Mouse (Mus musculus): ENCODE measurements at regions not wholly inside any gene's neighbourhood (a gene's known extent, or its start where the extent isn't known, plus 50 kb on each side); places are given as distances from the start of the nearest gene placed in this dataset.

DNA sequence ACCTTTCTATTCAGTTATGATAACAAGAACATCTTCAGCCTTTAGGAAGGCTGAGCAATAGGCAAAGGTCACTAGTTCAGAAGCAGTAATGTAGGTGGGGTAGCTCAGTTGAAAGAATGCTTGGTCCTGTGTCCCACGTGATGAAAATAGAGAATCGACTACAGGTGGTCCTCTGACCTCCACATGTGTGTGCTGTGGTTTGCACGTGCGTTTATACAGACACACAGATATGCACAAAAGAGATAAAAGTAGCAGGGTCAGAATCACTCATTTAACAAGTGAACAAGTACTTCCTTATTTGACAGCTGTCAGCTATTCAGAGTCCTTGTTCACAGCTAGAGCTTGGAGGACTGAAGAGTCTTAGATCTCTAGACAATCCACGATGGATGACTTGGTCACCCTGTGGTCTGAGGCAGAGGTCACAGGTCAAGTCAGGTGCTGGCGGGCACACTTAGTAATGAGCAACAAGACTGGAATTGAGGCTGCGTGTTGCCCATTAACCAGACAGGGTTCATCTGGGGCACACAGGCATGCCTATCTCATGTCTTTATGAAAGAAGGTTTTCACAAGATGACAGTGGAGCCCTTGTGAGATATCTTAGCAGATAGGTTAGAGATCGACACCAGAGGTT, 375.8 kb upstream of the Cdh6 start:
- Histone ChIP-seq H3K27me3 (ENCODE audit: control insufficient read depth, insufficient read depth, low read length) (no peaks in the 10 kb centered on the region), H3K4me3 (ENCODE audit: low read length) (no peak overlapping the region), H3K27ac (ENCODE audit: low read length) (no peak overlapping the region), H3K36me3 (ENCODE audit: control insufficient read depth, insufficient read depth) (no peaks in the 10 kb centered on the region), H3K9ac (ENCODE audit: low read length) (no peak overlapping the region), H3K4me1 (ENCODE audit: control insufficient read depth, insufficient read depth, low read length) (no peaks in the 10 kb centered on the region), H3K4me2 (ENCODE audit: low read depth, low read length) (no peak overlapping the region), H3K9me3 (replicated peaks; ENCODE audit: control insufficient read depth, low read length) (no peaks in the 10 kb centered on the region)
- ATAC-seq (replicated peaks; ENCODE audit: extremely low read depth, insufficient read depth, low FRiP score): no peak
- 55% methylated on average over 8 of the region's 8 CpGs for WGBS

DNA sequence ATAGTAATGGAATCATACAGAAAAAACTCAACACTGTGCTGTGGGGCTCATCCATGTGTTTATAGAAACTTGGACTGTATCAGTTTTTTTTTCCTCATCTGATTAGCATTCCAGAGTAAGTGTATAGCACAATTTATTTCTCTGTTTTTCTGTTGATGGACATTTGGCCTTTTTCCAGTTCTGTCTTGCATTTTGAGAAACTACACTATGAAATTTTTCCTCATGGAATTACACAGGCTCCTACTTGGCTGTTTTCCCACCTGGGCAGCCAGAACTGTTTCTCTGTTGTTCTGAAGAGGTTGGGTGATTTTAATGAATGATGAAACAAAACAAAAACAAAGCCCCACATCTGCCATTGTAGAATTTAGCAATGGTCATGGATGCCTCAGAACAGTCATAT, 366.6 kb upstream of the Cdh6 start:
- Histone ChIP-seq H3K4me1 (ENCODE audit: control insufficient read depth, insufficient read depth, low read length) (no peaks in the 10 kb centered on the region), H3K9me3 (replicated peaks; ENCODE audit: control insufficient read depth, low read length) (no peaks in the 10 kb centered on the region)
- ATAC-seq (replicated peaks; ENCODE audit: extremely low read depth, insufficient read depth, low FRiP score): no peak

DNA sequence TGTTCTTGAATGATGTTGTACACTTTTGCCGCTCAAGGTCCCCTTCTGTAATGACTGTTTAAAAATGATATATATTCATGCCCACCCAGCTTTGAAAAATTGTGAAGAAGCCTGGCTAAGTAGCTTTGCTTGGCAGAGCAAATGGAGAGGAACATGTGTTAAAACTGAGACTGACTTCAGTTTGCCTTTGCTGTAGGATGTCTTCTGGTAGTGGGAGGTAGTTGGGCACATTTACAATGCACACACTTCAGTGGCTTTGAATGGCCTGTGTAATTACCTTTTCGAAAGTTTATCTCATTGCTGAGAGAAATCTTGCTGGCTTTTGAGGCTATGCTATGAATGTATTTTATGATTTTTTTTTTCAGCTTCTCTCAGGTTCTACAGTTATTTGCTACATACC, 360.5 kb upstream of the Cdh6 start:
- Histone ChIP-seq H3K9ac (ENCODE audit: low read length) (no peak overlapping the region), H3K4me2 (ENCODE audit: low read depth, low read length) (no peak overlapping the region), H3K27me3 (ENCODE audit: control insufficient read depth, insufficient read depth, low read length) (no peaks in the 10 kb centered on the region), H3K4me1 (ENCODE audit: control insufficient read depth, insufficient read depth, low read length) (no peaks in the 10 kb centered on the region), H3K9me3 (replicated peaks; ENCODE audit: control insufficient read depth, low read length) (no peaks in the 10 kb centered on the region), H3K27ac (ENCODE audit: low read length) (no peak overlapping the region), H3K36me3 (ENCODE audit: control insufficient read depth, insufficient read depth) (no peaks in the 10 kb centered on the region), H3K4me3 (ENCODE audit: low read length) (no peak overlapping the region)
- 83% methylated on average over 2 of the region's 2 CpGs for WGBS
- no peak for ATAC-seq (replicated peaks; ENCODE audit: extremely low read depth, insufficient read depth, low FRiP score)

More for the DNA sequence above, 366.6 kb upstream of the Cdh6 start:
- Histone ChIP-seq H3K4me3 (ENCODE audit: low read length) (no peak overlapping the region), H3K36me3 (ENCODE audit: control insufficient read depth, insufficient read depth) (no peaks in the 10 kb centered on the region), H3K27me3 (ENCODE audit: control insufficient read depth, insufficient read depth, low read length) (no peaks in the 10 kb centered on the region), H3K27ac (ENCODE audit: low read length) (no peak overlapping the region), H3K4me2 (ENCODE audit: low read depth, low read length) (no peak overlapping the region), H3K9ac (ENCODE audit: low read length) (no peak overlapping the region)

DNA sequence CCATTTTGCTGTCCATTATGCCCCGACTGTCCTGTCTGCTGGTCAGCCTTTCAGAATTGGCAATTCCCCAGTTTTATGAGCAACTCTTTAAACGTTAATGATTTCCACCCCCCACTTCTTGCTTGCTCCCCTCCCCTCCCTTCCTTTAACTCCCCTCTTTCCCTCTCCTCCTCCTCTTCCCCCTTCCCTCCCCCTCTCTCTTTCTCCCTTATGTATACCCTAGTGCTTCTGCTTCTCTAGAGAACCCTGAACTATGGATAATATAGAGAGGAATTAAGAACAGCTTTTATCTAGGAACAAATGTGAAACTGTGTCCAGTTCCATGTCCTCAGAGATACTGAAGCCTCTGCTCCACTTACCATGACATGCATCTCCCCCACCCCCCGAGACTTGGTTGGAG, 356.5 kb upstream of the Cdh6 start:
- no peaks in the 10 kb centered on the region for H3K9me3 ChIP-seq (replicated peaks; ENCODE audit: control insufficient read depth, low read length)
- no peak overlapping the region for H3K27ac ChIP-seq (ENCODE audit: low read length)
- no peak overlapping the region for H3K9ac ChIP-seq (ENCODE audit: low read length)
- 55% methylated on average over 3 of the region's 3 CpGs for WGBS
- no peaks in the 10 kb centered on the region for H3K27me3 ChIP-seq (ENCODE audit: control insufficient read depth, insufficient read depth, low read length)
- no peaks in the 10 kb centered on the region for H3K36me3 ChIP-seq (ENCODE audit: control insufficient read depth, insufficient read depth)
- no peaks in the 10 kb centered on the region for H3K4me1 ChIP-seq (ENCODE audit: control insufficient read depth, insufficient read depth, low read length)
- no peak for ATAC-seq (replicated peaks; ENCODE audit: extremely low read depth, insufficient read depth, low FRiP score)
- H3K4me2 ChIP-seq (ENCODE audit: low read depth, low read length): no peak overlapping the region
- no peak overlapping the region for H3K4me3 ChIP-seq (ENCODE audit: low read length)

DNA sequence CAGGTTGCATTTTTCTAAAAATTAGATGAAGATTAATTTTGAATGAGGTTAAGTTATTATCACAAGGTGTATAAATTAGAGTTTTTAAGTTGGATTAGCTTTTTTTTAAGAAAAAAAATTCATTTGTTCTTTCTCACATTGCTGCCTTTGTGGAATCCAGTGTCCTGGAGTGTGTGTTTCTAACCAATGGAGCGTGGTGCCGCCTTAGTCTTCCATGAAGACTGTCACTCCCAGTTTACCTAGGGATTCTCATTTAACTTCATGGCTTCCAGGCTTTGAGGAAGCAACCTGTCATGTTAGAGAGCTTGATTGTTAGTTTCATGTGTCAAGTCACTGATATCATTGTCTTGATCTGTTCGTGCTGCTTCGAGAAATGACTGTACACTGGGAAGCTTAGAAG, 355.6 kb upstream of the Cdh6 start:
- no peak overlapping the region for H3K27ac ChIP-seq (ENCODE audit: low read length)
- H3K4me3 ChIP-seq (ENCODE audit: low read length): no peak overlapping the region
- ATAC-seq (replicated peaks; ENCODE audit: extremely low read depth, insufficient read depth, low FRiP score): no peak
- H3K36me3 ChIP-seq (ENCODE audit: control insufficient read depth, insufficient read depth): no peaks in the 10 kb centered on the region
- H3K4me2 ChIP-seq (ENCODE audit: low read depth, low read length): no peak overlapping the region
- no peaks in the 10 kb centered on the region for H3K27me3 ChIP-seq (ENCODE audit: control insufficient read depth, insufficient read depth, low read length)
- H3K9me3 ChIP-seq (replicated peaks; ENCODE audit: control insufficient read depth, low read length): no peaks in the 10 kb centered on the region
- H3K9ac ChIP-seq (ENCODE audit: low read length): no peak overlapping the region
- H3K4me1 ChIP-seq (ENCODE audit: control insufficient read depth, insufficient read depth, low read length): no peaks in the 10 kb centered on the region
- 81% methylated on average over 4 of the region's 4 CpGs for WGBS

All from heart, embryonic 16.5 days (tissue).